Comparison of ENCODE assay signal across 8 mouse cellular contexts in the genomic region with DNA sequence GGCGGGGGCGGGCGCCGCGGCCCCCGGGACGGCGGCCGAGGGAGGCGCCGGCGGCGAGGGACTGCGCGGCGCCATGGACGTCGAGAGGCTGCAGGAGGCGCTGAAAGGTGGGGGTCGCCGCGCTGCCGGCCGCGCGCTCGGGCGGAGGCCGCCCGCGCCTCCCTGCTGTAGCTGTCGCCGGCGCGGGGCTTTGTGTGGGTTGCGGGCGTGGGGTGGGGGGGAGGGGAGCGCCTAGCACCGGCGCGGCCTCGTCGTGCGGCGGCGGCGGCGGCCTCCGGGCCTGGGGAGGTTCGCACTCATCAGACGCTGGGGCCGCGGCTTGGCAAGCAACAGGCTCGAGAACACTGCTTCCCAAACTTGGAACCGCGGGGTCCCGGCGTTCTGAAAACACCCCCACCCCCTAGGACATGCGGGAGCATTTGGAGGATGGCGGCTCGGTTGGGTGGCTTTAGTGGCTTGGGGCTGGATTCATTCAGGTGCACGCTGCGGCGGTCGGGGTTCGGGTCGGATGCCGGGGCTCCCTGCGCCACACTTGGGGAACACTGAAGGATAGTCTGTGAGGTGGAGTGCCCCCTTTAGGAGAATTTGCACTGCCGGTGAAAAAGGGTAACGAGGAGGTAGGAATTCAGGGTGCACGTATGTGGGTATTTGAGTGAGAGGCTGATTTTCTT. TPM values are rescaled to one million over a fixed set of nuclear protein-coding genes. Genes with fewer than 3 reads are reported as not detected.
A peak's percentile ranks its signal among the peaks of the same experiment; 100 is the strongest.
DNase-seq lines count a peak whose midpoint lies in the region; ATAC-seq and TF ChIP-seq lines count a peak whose summit lies in the region.

No protein-coding gene starts in this region.

- peak overlapping the region; percentile 81 for H3K4me3 ChIP-seq in embryonic facial prominence, embryonic 13.5 days
- H3K4me3 ChIP-seq in heart, adult 2 months, result peak overlapping the region; percentile 83
- peak overlapping the region; percentile 73 for H3K4me3 ChIP-seq in limb, embryonic 13.5 days
- peak overlapping the region; percentile 86 for H3K4me3 ChIP-seq in midbrain, embryonic 15.5 days

- peak; percentile 72 for DNase-seq in 3T3-L1 (ENCODE audit: low read depth, low spot score)
- DNase-seq in adrenal gland, postnatal 4 days (ENCODE audit: low spot score in 2 of 2), result peak; percentile 16 to 19
- DNase-seq in heart, adult 2 months, result peak; percentile 64 to 68
- peak; percentile 31 to 44 for DNase-seq in kidney, adult 8-10 months
- peak; percentile 25 to 29 for DNase-seq in spleen, postnatal 14 days (ENCODE audit: low spot score in 2 of 2)

- H3K79me2 ChIP-seq in heart, adult 2 months (replicated peaks; ENCODE audit: control insufficient read depth, insufficient read depth, low read length), result peaks cover 4% of the 10 kb centered on the region

- peak overlapping the region; percentile 91 for H3K27ac ChIP-seq in embryonic facial prominence, embryonic 13.5 days
- peak overlapping the region; percentile 79 for H3K27ac ChIP-seq in heart, adult 2 months
- H3K27ac ChIP-seq in limb, embryonic 13.5 days, result peak overlapping the region; percentile 91
- H3K27ac ChIP-seq in midbrain, embryonic 15.5 days, result peak overlapping the region; percentile 90

- no peak for TF ChIP-seq POLR2A in heart, adult 2 months (IDR thresholded peaks at IDR 0.05; ENCODE audit: insufficient read depth, low read depth, low read length)

- TF ChIP-seq CTCF in heart, adult 2 months (IDR thresholded peaks at IDR 0.05), result peak; percentile 56

- no peaks in the 10 kb centered on the region for H3K9me3 ChIP-seq in embryonic facial prominence, embryonic 13.5 days
- no peaks in the 10 kb centered on the region for H3K9me3 ChIP-seq in limb, embryonic 13.5 days
- no peaks in the 10 kb centered on the region for H3K9me3 ChIP-seq in midbrain, embryonic 15.5 days

- peak overlapping the region; percentile 88 for H3K9ac ChIP-seq in embryonic facial prominence, embryonic 13.5 days
- H3K9ac ChIP-seq in heart, adult 2 months (ENCODE audit: low read depth, low read length), result peak overlapping the region; percentile 91
- H3K9ac ChIP-seq in limb, embryonic 13.5 days, result peak overlapping the region; percentile 82
- peak overlapping the region; percentile 72 for H3K9ac ChIP-seq in midbrain, embryonic 15.5 days

- WGBS in embryonic facial prominence, embryonic 13.5 days, result under 1% methylated on average over 41 of the region's 72 CpGs
- WGBS in heart, adult 2 months, result under 1% methylated on average over 67 of the region's 72 CpGs
- WGBS in limb, embryonic 13.5 days, result under 1% methylated on average over 37 of the region's 72 CpGs
- under 1% methylated on average over 47 of the region's 72 CpGs for WGBS in midbrain, embryonic 15.5 days

- peak overlapping the region; percentile 57 for H3K4me2 ChIP-seq in embryonic facial prominence, embryonic 13.5 days
- peak overlapping the region; percentile 61 for H3K4me2 ChIP-seq in limb, embryonic 13.5 days (replicated peaks)
- peak overlapping the region; percentile 50 for H3K4me2 ChIP-seq in midbrain, embryonic 15.5 days

- peak; percentile 84 for ATAC-seq in embryonic facial prominence, embryonic 13.5 days (ENCODE audit: insufficient number of reproducible peaks, insufficient read depth, low FRiP score, low TSS enrichment, low read depth)
- peak; percentile 86 for ATAC-seq in limb, embryonic 13.5 days (ENCODE audit: low FRiP score, low read depth)
- ATAC-seq in midbrain, embryonic 15.5 days (replicated peaks), result peak; percentile 92

- intact Hi-C loops in heart, adult 2 months (cut with DNase I), result loop anchor here (5.0 kb wide), 1 partner anchor 157 kb away; no protein-coding TSS in a partner anchor

- no peaks in the 10 kb centered on the region for H3K27me3 ChIP-seq in embryonic facial prominence, embryonic 13.5 days
- H3K27me3 ChIP-seq in heart, adult 2 months (ENCODE audit: control insufficient read depth, insufficient read depth, low read length), result no peaks in the 10 kb centered on the region
- no peaks in the 10 kb centered on the region for H3K27me3 ChIP-seq in limb, embryonic 13.5 days
- no peaks in the 10 kb centered on the region for H3K27me3 ChIP-seq in midbrain, embryonic 15.5 days (replicated peaks)

- TF ChIP-seq EP300 in heart, adult 2 months (IDR thresholded peaks at IDR 0.05; ENCODE audit: insufficient read depth, low read depth, low read length), result no peak

- peaks cover 18% of the 10 kb centered on the region; the same call in 1 of the 2 replicates for H3K4me1 ChIP-seq in embryonic facial prominence, embryonic 13.5 days
- H3K4me1 ChIP-seq in heart, adult 2 months (ENCODE audit: control insufficient read depth, insufficient read depth, low read length), result peaks cover 2% of the 10 kb centered on the region
- peaks cover 19% of the 10 kb centered on the region for H3K4me1 ChIP-seq in limb, embryonic 13.5 days
- peaks cover 37% of the 10 kb centered on the region for H3K4me1 ChIP-seq in midbrain, embryonic 15.5 days

- peaks cover 37% of the 10 kb centered on the region for H3K36me3 ChIP-seq in embryonic facial prominence, embryonic 13.5 days
- H3K36me3 ChIP-seq in heart, adult 2 months (ENCODE audit: control insufficient read depth, insufficient read depth, low read length), result peaks cover 30% of the 10 kb centered on the region
- peaks cover 41% of the 10 kb centered on the region for H3K36me3 ChIP-seq in limb, embryonic 13.5 days
- peaks cover 8% of the 10 kb centered on the region; the same call in 1 of the 2 replicates for H3K36me3 ChIP-seq in midbrain, embryonic 15.5 days (replicated peaks)

RNA-seq across cellular contexts. Expression of a gene that starts 0.5 kb away (rescaled TPM):
- total RNA-seq in adrenal gland, postnatal 4 days (2021), result 10 to 100 TPM; 69.7 to 74.9 TPM
- 25.4 and 28.6 TPM in 2 replicates for polyA plus RNA-seq in embryonic facial prominence, embryonic 13.5 days (2015; fragmentation: Nextera tagmentation; extraction: Ambion mirVana)
- 10 to 100 TPM; 46.0 to 46.7 TPM for total RNA-seq in heart, adult 2 months (2021)
- 9.7 and 11.9 TPM in 2 replicates for polyA plus RNA-seq in heart, adult 2 months (2012; rRNA removed)
- 24.9 and 25.7 TPM in 2 replicates for polyA plus RNA-seq in limb, embryonic 13.5 days (2015; fragmentation: Nextera tagmentation; extraction: Ambion mirVana)
- 17.5 and 18.8 TPM in 2 replicates for polyA plus RNA-seq in midbrain, embryonic 15.5 days (2015; fragmentation: Nextera tagmentation; extraction: Ambion mirVana)

Comparison
In these comparisons a context has a peak if more than half of its experiments do, and no peak if none do; other contexts are left out.
1. Peak in every context shown above with its lines: DNase-seq, ATAC-seq, H3K4me3 ChIP-seq and H3K27ac ChIP-seq.
2. DNase-seq: peak in every context shown above with its lines; median percentile 72 in 3T3-L1; 66 in heart, adult 2 months; 38 in kidney, adult 8-10 months; 27 in spleen, postnatal 14 days; 18 in adrenal gland, postnatal 4 days.